Mouse (Mus musculus): Measurements from ENCODE around the gene Mgat5. TPM values are rescaled to one million over a fixed set of nuclear protein-coding genes. Genes with fewer than 3 reads are reported as not detected.

The Mgat5 gene
- polyA plus RNA-seq, 1 experiment from 2014 or later = 6.2 TPM

DNA sequence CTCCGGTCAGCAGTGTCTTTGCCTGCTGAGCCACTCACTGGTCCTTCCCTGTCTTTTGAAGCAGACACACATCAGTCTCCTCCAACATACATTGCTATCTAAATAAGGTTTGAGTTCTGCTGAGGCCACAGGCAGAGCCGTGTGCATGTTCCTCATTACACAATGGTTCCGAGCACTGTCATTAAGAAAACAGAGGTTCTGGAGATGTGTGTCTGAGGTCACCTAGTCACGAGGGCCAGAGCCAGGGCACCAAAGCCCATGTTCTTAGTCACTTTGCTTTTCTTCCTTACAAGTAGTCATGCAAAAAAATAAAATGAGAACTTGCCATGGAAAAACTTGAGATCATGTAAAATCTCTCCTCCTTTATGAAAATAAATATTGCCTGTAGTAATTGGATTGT, 14.3 kb downstream of the Mgat5 start:
- no peak overlapping the region for H3K4me3 ChIP-seq
- ATAC-seq (ENCODE audit: insufficient number of reproducible peaks, insufficient read depth, low FRiP score, low TSS enrichment) = no peak
- H3K27me3 ChIP-seq = no peaks in the 10 kb centered on the region
- H3K4me1 ChIP-seq = peaks cover 8% of the 10 kb centered on the region; the same call in 1 of the 2 replicates
- 79% methylated on average over 4 of the region's 4 CpGs for WGBS
- no peak overlapping the region for H3K27ac ChIP-seq
- no peaks in the 10 kb centered on the region for H3K36me3 ChIP-seq
- H3K9me3 ChIP-seq = no peaks in the 10 kb centered on the region
- no peak overlapping the region for H3K9ac ChIP-seq
- H3K4me2 ChIP-seq (replicated peaks) = no peak overlapping the region

DNA sequence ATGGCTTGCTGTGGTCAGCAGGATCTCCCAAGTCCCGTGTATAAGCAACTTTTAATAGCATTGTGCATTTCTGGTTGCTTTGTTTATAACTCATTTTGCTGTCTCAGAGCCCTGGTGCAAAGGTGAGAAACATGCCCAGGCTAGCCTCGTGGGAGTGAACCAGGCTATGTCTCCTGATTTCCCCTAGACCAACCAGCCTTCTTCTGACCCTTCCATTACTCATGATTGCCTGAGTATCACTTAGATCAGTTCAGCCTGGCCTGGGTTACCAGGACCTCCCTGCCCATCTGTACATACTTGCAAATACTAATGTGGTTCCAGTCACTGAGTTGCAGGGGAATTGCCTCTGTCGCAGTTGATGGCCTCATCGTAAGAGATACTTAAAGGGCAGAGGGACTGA, 14.8 kb downstream of the Mgat5 start:
- no peak for ATAC-seq (ENCODE audit: insufficient number of reproducible peaks, insufficient read depth, low FRiP score, low TSS enrichment)
- Histone ChIP-seq H3K9me3 (no peaks in the 10 kb centered on the region), H3K9ac (no peak overlapping the region), H3K4me1 (peaks cover 8% of the 10 kb centered on the region; the same call in 1 of the 2 replicates), H3K36me3 (no peaks in the 10 kb centered on the region), H3K27me3 (no peaks in the 10 kb centered on the region), H3K4me2 (replicated peaks) (no peak overlapping the region), H3K4me3 (no peak overlapping the region), H3K27ac (no peak overlapping the region)
- WGBS = 85% methylated on average over 4 of the region's 4 CpGs

GRCm38 (mm10) chr1:127221998-127222736, 17.4 kb downstream of the Mgat5 start:
- Histone ChIP-seq H3K4me2 (replicated peaks) (no peak overlapping the region), H3K4me3 (no peak overlapping the region), H3K9ac (no peak overlapping the region), H3K36me3 (no peaks in the 10 kb centered on the region), H3K9me3 (no peaks in the 10 kb centered on the region), H3K27me3 (no peaks in the 10 kb centered on the region), H3K27ac (no peak overlapping the region), H3K4me1 (peaks cover 8% of the 10 kb centered on the region; the same call in 1 of the 2 replicates)
- WGBS = 88% methylated on average over 8 of the region's 8 CpGs
- no peak for ATAC-seq (ENCODE audit: insufficient number of reproducible peaks, insufficient read depth, low FRiP score, low TSS enrichment)

GRCm38 (mm10) chr1:127225060-127225459, 20.2 kb downstream of the Mgat5 start:
- Histone ChIP-seq H3K27me3 (no peaks in the 10 kb centered on the region), H3K4me2 (replicated peaks) (no peak overlapping the region), H3K27ac (no peak overlapping the region), H3K9ac (no peak overlapping the region), H3K4me3 (no peak overlapping the region), H3K36me3 (no peaks in the 10 kb centered on the region), H3K9me3 (no peaks in the 10 kb centered on the region), H3K4me1 (no peaks in the 10 kb centered on the region)
- no peak for ATAC-seq (ENCODE audit: insufficient number of reproducible peaks, insufficient read depth, low FRiP score, low TSS enrichment)
- 89% methylated on average over 5 of the region's 5 CpGs for WGBS

- ATAC-seq (ENCODE audit: insufficient number of reproducible peaks, insufficient read depth, low FRiP score, low TSS enrichment) = no peak
- no peaks in the 10 kb centered on the region for H3K36me3 ChIP-seq
- WGBS = 77% methylated on average over 2 of the region's 2 CpGs
- H3K4me1 ChIP-seq = peaks cover 3% of the 10 kb centered on the region; the same call in 1 of the 2 replicates
- H3K9me3 ChIP-seq = no peaks in the 10 kb centered on the region
- no peak overlapping the region for H3K4me3 ChIP-seq
- no peak overlapping the region for H3K27ac ChIP-seq
- no peaks in the 10 kb centered on the region for H3K27me3 ChIP-seq
- H3K4me2 ChIP-seq (replicated peaks) = no peak overlapping the region
- no peak overlapping the region for H3K9ac ChIP-seq
These were observed 24.2 kb downstream of the Mgat5 start for GRCm38 (mm10) chr1:127229011-127229410.

GRCm38 (mm10) chr1:127230468-127230867, 25.7 kb downstream of the Mgat5 start:
- ATAC-seq (ENCODE audit: insufficient number of reproducible peaks, insufficient read depth, low FRiP score, low TSS enrichment) = no peak
- Histone ChIP-seq H3K9me3 (no peaks in the 10 kb centered on the region), H3K4me1 (peaks cover 3% of the 10 kb centered on the region; the same call in 1 of the 2 replicates), H3K36me3 (no peaks in the 10 kb centered on the region), H3K4me2 (replicated peaks) (no peak overlapping the region), H3K4me3 (no peak overlapping the region), H3K27me3 (no peaks in the 10 kb centered on the region), H3K9ac (no peak overlapping the region), H3K27ac (no peak overlapping the region)
- WGBS = 54% methylated on average over 2 of the region's 2 CpGs

DNA sequence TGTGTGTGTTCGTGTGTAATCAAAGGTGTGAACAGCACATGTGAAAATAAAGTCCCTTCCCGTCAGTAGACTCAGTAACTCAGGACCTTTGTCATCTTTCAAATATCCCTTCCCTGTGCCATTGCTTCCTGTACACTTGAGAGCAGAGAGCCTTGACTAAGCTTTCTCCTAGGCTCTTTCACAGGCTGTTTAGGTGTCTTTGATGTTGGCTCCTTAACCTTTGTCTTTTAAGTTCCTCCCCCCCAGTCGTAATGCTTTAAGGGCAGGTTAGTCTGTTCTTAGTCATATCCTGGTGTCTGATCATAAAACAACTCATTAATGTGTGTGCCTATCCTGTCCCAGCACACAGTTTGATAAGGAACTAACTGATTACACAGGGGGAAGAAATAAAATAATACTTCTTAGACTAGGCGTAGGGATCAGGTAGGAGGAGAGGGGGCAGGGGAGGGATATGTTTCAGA, 28.4 kb downstream of the Mgat5 start:
- 53% methylated on average over 4 of the region's 4 CpGs for WGBS
- Histone ChIP-seq H3K9ac (no peak overlapping the region), H3K9me3 (no peaks in the 10 kb centered on the region), H3K4me2 (replicated peaks) (no peak overlapping the region), H3K4me1 (peaks cover 3% of the 10 kb centered on the region; the same call in 1 of the 2 replicates), H3K27ac (no peak overlapping the region), H3K27me3 (no peaks in the 10 kb centered on the region), H3K4me3 (no peak overlapping the region), H3K36me3 (no peaks in the 10 kb centered on the region)
- ATAC-seq (ENCODE audit: insufficient number of reproducible peaks, insufficient read depth, low FRiP score, low TSS enrichment) = no peak

GRCm38 (mm10) chr1:127235157-127235556, 30.3 kb downstream of the Mgat5 start:
- H3K9ac ChIP-seq = no peak overlapping the region
- H3K36me3 ChIP-seq = no peaks in the 10 kb centered on the region
- H3K4me1 ChIP-seq = peaks cover 18% of the 10 kb centered on the region
- no peak overlapping the region for H3K27ac ChIP-seq
- no peaks in the 10 kb centered on the region for H3K27me3 ChIP-seq
- no peak for ATAC-seq (ENCODE audit: insufficient number of reproducible peaks, insufficient read depth, low FRiP score, low TSS enrichment)
- no peak overlapping the region for H3K4me2 ChIP-seq (replicated peaks)
- H3K4me3 ChIP-seq = no peak overlapping the region
- no peaks in the 10 kb centered on the region for H3K9me3 ChIP-seq
- 76% methylated on average over 4 of the region's 4 CpGs for WGBS

DNA sequence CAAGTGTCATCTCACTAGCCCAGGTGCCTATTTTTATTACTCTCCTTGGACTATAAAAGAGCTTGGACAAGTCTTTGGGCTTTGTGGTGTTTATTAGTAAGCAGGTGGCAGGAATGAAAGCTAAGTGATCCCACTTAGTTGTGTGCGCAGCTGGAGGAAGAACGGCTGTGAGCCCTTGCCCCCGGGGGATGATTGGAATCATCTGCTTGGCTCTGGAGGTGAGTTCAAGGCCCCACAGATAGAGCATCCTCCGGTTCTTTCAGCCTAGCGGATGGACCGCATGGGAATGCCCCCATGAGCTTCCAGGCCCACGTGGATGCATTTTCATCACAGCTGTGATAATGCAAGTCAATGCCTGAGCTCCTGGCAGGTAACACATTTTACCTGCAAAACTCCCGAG, 31.6 kb downstream of the Mgat5 start:
- Histone ChIP-seq H3K4me1 (peaks cover 18% of the 10 kb centered on the region), H3K4me2 (replicated peaks) (no peak overlapping the region), H3K36me3 (no peaks in the 10 kb centered on the region), H3K4me3 (no peak overlapping the region), H3K27ac (no peak overlapping the region), H3K9me3 (no peaks in the 10 kb centered on the region), H3K9ac (no peak overlapping the region), H3K27me3 (no peaks in the 10 kb centered on the region)
- ATAC-seq (ENCODE audit: insufficient number of reproducible peaks, insufficient read depth, low FRiP score, low TSS enrichment) = no peak
- WGBS = 62% methylated on average over 8 of the region's 8 CpGs

DNA sequence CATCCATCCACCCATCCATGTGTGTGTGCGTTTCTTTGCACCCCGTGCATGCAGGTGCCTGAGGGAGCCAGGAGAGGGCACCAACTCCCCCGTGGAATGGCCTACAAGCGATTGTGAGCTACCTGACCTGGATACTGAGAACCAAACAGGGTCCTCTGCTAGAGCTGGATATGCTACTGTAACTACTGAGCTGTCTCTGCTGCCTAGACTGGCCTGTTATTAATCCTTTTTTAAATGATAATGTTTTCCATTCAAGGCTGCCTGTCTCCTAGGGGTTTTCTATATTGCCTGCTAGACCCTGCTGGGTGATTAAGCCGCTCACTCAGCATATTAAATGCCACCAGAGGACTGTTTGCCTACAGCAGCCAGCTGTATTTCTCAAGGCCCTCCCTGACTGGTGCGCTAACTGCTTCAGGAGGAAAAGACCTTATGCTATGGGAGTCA, 34.1 kb downstream of the Mgat5 start:
- H3K4me2 ChIP-seq (replicated peaks) = no peak overlapping the region
- H3K27me3 ChIP-seq = no peaks in the 10 kb centered on the region
- ATAC-seq (ENCODE audit: insufficient number of reproducible peaks, insufficient read depth, low FRiP score, low TSS enrichment) = no peak
- WGBS = 44% methylated on average over 6 of the region's 6 CpGs
- H3K4me3 ChIP-seq = no peak overlapping the region
- peaks cover 15% of the 10 kb centered on the region for H3K4me1 ChIP-seq
- H3K9me3 ChIP-seq = no peaks in the 10 kb centered on the region
- no peaks in the 10 kb centered on the region for H3K36me3 ChIP-seq
- H3K27ac ChIP-seq = peak overlapping the region; percentile 41; the same call in 1 of the 2 replicates
- H3K9ac ChIP-seq = no peak overlapping the region

- Histone ChIP-seq H3K4me1 (peaks cover 15% of the 10 kb centered on the region), H3K27ac (no peak overlapping the region), H3K36me3 (no peaks in the 10 kb centered on the region), H3K9ac (no peak overlapping the region), H3K27me3 (no peaks in the 10 kb centered on the region), H3K4me3 (no peak overlapping the region), H3K9me3 (no peaks in the 10 kb centered on the region), H3K4me2 (replicated peaks) (no peak overlapping the region)
- 18% methylated on average over 6 of the region's 6 CpGs for WGBS
- ATAC-seq (ENCODE audit: insufficient number of reproducible peaks, insufficient read depth, low FRiP score, low TSS enrichment) = no peak
These were observed 35.1 kb downstream of the Mgat5 start for GRCm38 (mm10) chr1:127239914-127240313.

DNA sequence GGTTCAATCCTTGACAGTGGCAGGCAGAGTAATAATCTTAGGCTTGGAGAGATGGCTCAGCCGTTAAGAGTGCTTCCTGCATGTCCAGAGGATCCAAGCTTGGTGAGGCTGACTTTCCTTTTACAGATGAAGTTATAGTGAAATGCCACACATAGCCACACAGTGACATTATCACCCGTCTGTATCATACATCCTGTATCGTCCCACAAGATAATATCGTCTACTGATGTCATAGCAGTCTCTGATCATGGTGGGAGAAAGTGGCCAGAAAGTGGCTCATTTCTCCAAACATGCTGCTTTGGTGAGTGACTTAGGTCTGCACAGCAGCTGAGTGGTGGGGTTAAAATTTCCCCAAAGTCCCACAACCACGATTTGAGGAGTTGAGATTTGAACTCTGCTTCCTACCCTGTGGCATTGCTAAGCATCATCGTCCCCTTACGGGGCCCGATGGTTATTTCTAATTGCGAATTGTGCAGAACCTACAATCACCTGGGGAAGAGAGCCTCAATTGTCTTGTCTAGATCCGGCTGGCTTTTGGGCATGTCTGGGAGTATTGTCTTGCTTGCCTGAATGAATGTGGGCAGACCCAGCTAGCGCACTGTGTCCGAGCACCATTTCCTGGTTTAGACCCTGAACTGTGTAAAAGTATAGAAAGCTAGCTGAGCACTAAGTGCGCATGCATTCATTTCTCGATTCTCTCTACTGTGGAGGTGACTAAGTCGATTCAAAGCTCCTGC, 37.5 kb downstream of the Mgat5 start:
- WGBS = 82% methylated on average over 15 of the region's 15 CpGs
- no peak for ATAC-seq (ENCODE audit: insufficient number of reproducible peaks, insufficient read depth, low FRiP score, low TSS enrichment)

More for the DNA sequence above, 37.5 kb downstream of the Mgat5 start:
- Histone ChIP-seq H3K27ac (no peak overlapping the region), H3K4me2 (replicated peaks) (no peak overlapping the region), H3K9ac (no peak overlapping the region), H3K4me1 (peaks cover 15% of the 10 kb centered on the region), H3K9me3 (no peaks in the 10 kb centered on the region), H3K27me3 (no peaks in the 10 kb centered on the region), H3K4me3 (no peak overlapping the region), H3K36me3 (no peaks in the 10 kb centered on the region)

All from embryonic facial prominence, embryonic 12.5 days (tissue).